Mouse (Mus musculus) embryonic stem cell, embryonic (primary cell): ENCODE data around the gene Dgkb.

Experiments used
- CTCF ChIA-PET, 4 experiments: fragments of 300-600 bp in 2 of 4; fragments of 350-600 bp in 2 of 4; sonication (Branson Sonifier 250); formaldehyde crosslinking; loops; one replicate each; lab custom pipeline; 2022; ENCODE audit warnings: inconsistent platforms in 2 of 4; lab: Charles Lee
- POLR2A ChIA-PET, 4 experiments: fragments of 300-600 bp in 2 of 4; fragments of 350-600 bp in 2 of 4; sonication (Branson Sonifier 250); formaldehyde crosslinking; loops; one replicate each; lab custom pipeline; 2022; ENCODE audit warnings: antibody characterized with exemption in 4 of 4, inconsistent platforms in 1 of 4; lab: Charles Lee

Dgkb gene

GRCm38 (mm10) chr12:37985352-37985751, 167.8 kb downstream of the Dgkb start:
- ChIA-PET CTCF (no interaction called here), POLR2A (no interaction called here)

- ChIA-PET POLR2A (no interaction called here), CTCF (no interaction called here)
These were observed 170.6 kb downstream of the Dgkb start for GRCm38 (mm10) chr12:37988066-37988591.

- POLR2A ChIA-PET = no interaction called here
- CTCF ChIA-PET = no interaction called here
These were observed 175.7 kb downstream of the Dgkb start for GRCm38 (mm10) chr12:37993221-37993620.

GRCm38 (mm10) chr12:37996417-37996946, 179.0 kb downstream of the Dgkb start:
- POLR2A ChIA-PET = no interaction called here
- CTCF ChIA-PET = no interaction called here

GRCm38 (mm10) chr12:38017674-38018073, 200.1 kb downstream of the Dgkb start:
- CTCF ChIA-PET = no interaction called here
- POLR2A ChIA-PET = no interaction called here

GRCm38 (mm10) chr12:38047256-38047655, 229.7 kb downstream of the Dgkb start:
- ChIA-PET CTCF (no interaction called here), POLR2A (no interaction called here)

GRCm38 (mm10) chr12:38088224-38088623, 270.7 kb downstream of the Dgkb start:
- ChIA-PET CTCF (no interaction called here), POLR2A (interaction anchor here in 1 of 4 experiments (0.5 kb wide), 1 partner anchor 254 kb away, joined by 6 read pairs; no protein-coding TSS in a partner anchor)

- ChIA-PET POLR2A (no interaction called here), CTCF (no interaction called here)
These were observed 294.4 kb downstream of the Dgkb start for GRCm38 (mm10) chr12:38111928-38112327.

GRCm38 (mm10) chr12:38114990-38115615, 297.6 kb downstream of the Dgkb start:
- CTCF ChIA-PET = interaction anchor here in 1 of 4 experiments (1.3 kb wide), 1 partner anchor 341 kb away, joined by 4 read pairs; no protein-coding TSS in a partner anchor
- POLR2A ChIA-PET = interaction anchor here in 2 of 4 experiments (0.6 to 0.7 kb wide), 2 partner anchors 304 to 341 kb away, joined by 3 to 11 read pairs; no protein-coding TSS in a partner anchor

- ChIA-PET CTCF (interaction anchor here in 1 of 4 experiments (1.0 kb wide), 1 partner anchor 350 kb away, joined by 5 read pairs; no protein-coding TSS in a partner anchor), POLR2A (no interaction called here)
These were observed 306.0 kb downstream of the Dgkb start for GRCm38 (mm10) chr12:38123524-38123923.

- ChIA-PET POLR2A (no interaction called here), CTCF (no interaction called here)
These were observed 307.8 kb downstream of the Dgkb start for GRCm38 (mm10) chr12:38125297-38125696.

- ChIA-PET POLR2A (interaction anchor here in 1 of 4 experiments (0.6 kb wide), 1 partner anchor 236 kb away, joined by 3 read pairs; no protein-coding TSS in a partner anchor), CTCF (interaction anchor here in 3 of 4 experiments (0.5 to 1.0 kb wide), 4 partner anchors 13 to 1365 kb away, joined by 3 to 4 read pairs (median 3); no protein-coding TSS in a partner anchor)
These were observed 312.8 kb downstream of the Dgkb start for GRCm38 (mm10) chr12:38130209-38130915.

- POLR2A ChIA-PET = no interaction called here
- CTCF ChIA-PET = no interaction called here
These were observed 318.9 kb downstream of the Dgkb start for GRCm38 (mm10) chr12:38136379-38136778.

- ChIA-PET CTCF (interaction anchor here in 3 of 4 experiments (0.5 to 0.7 kb wide), 8 partner anchors 9 to 1356 kb away, joined by 3 to 10 read pairs (median 3); no protein-coding TSS in a partner anchor), POLR2A (no interaction called here)
These were observed 322.5 kb downstream of the Dgkb start for GRCm38 (mm10) chr12:38140039-38140438.

GRCm38 (mm10) chr12:38232665-38233064, 415.1 kb downstream of the Dgkb start:
- CTCF ChIA-PET = no interaction called here
- POLR2A ChIA-PET = no interaction called here

GRCm38 (mm10) chr12:38268856-38269255, 451.3 kb downstream of the Dgkb start:
- POLR2A ChIA-PET = no interaction called here

GRCm38 (mm10) chr12:38301497-38301896, 484.0 kb downstream of the Dgkb start:
- CTCF ChIA-PET = no interaction called here
- POLR2A ChIA-PET = no interaction called here

More at GRCm38 (mm10) chr12:38268856-38269255, 451.3 kb downstream of the Dgkb start:
- CTCF ChIA-PET = no interaction called here

GRCm38 (mm10) chr12:38303841-38304240, 486.3 kb downstream of the Dgkb start:
- CTCF ChIA-PET = no interaction called here
- POLR2A ChIA-PET = no interaction called here

GRCm38 (mm10) chr12:38304245-38304644, 486.7 kb downstream of the Dgkb start:
- ChIA-PET POLR2A (no interaction called here), CTCF (no interaction called here)

- POLR2A ChIA-PET = no interaction called here
- CTCF ChIA-PET = no interaction called here
These were observed 492.4 kb downstream of the Dgkb start for GRCm38 (mm10) chr12:38309885-38310284.
